Mouse (Mus musculus): ENCODE data around the gene Ptdss2. TPM values are rescaled to one million over a fixed set of nuclear protein-coding genes. Genes with fewer than 3 reads are reported as not detected.
A peak's percentile ranks its signal among the peaks of the same experiment; 100 is the strongest.

The Ptdss2 gene
- polyA plus RNA-seq, 1 experiment, result 84.6 TPM

GRCm38 (mm10) chr7:141146043-141146595 is 23.9 kb downstream of the Ptdss2 start:
- Histone ChIP-seq H3K4me3 (replicated peaks; ENCODE audit: control insufficient read depth, low read depth, low read length) (no peak overlapping the region), H3K4me1 (ENCODE audit: control insufficient read depth, insufficient read depth, low read length) (no peaks in the 10 kb centered on the region; the same call in 1 of the 2 replicates)
- 83% methylated on average over 12 of the region's 12 CpGs for WGBS

DNA sequence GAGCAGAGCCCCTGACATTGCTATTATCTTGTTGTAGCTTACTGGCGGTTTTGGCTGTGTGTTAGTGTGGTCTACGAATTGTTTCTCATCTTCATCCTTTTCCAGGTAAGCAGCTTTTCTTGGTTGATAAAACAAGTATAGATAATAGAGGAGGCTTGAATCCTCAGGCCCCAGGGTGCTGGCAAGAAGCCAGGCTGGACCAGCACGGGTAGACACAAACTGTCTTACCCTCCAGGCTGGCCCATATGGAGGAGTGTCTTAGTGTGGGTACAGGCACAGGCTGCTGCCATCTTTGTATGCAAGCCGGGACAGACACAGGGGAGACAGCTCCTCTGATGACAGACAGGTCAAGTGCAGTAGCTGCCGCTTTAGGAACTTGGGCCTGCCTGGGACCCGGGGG is 24.9 kb downstream of the Ptdss2 start:
- Histone ChIP-seq H3K4me1 (ENCODE audit: control insufficient read depth, insufficient read depth, low read length) (no peaks in the 10 kb centered on the region; the same call in 1 of the 2 replicates), H3K4me3 (replicated peaks; ENCODE audit: control insufficient read depth, low read depth, low read length) (no peak overlapping the region), H3K27ac (ENCODE audit: control insufficient read depth, insufficient read depth, low read depth, low read length, poor library complexity) (no peak overlapping the region)
- TF ChIP-seq POLR2A (IDR thresholded peaks at IDR 0.05; ENCODE audit: borderline replicate concordance, control insufficient read depth, low read depth, low read length) (no peak), CTCF (IDR thresholded peaks at IDR 0.05; ENCODE audit: control insufficient read depth, insufficient read depth, low read length) (no peak)
- 72% methylated on average over 6 of the region's 6 CpGs for WGBS

More at GRCm38 (mm10) chr7:141146043-141146595, 23.9 kb downstream of the Ptdss2 start:
- H3K27ac ChIP-seq (ENCODE audit: control insufficient read depth, insufficient read depth, low read depth, low read length, poor library complexity), result 0 out of 2 replicates have a peak overlapping the region, but pooled peaks have one; percentile 2
- no peak for TF ChIP-seq CTCF (IDR thresholded peaks at IDR 0.05; ENCODE audit: control insufficient read depth, insufficient read depth, low read length)
- TF ChIP-seq POLR2A (IDR thresholded peaks at IDR 0.05; ENCODE audit: borderline replicate concordance, control insufficient read depth, low read depth, low read length), result no peak

DNA sequence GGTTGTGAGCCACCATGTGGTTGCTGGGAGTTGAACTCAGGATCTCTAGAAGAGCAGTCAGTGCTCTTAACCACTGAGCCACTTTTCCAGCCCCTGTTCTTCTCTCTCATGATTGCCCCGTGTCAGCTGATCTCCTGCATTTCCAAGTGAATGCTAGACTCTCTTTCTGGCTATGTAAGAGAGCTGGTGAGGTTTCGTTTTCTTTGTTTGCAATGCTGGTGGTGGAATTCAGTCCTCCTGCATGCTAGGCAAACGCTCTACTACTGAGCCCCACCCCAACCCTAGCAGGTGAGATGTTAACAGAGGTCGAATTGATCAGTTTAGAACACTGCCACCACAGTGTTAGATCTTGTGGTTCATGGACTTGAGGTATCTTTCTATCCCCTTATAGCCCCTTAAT is 26.5 kb downstream of the Ptdss2 start:
- no peak overlapping the region for H3K27ac ChIP-seq (ENCODE audit: control insufficient read depth, insufficient read depth, low read depth, low read length, poor library complexity)

GRCm38 (mm10) chr7:141155362-141155761 is 33.2 kb downstream of the Ptdss2 start:
- no peaks in the 10 kb centered on the region for H3K4me1 ChIP-seq (ENCODE audit: control insufficient read depth, insufficient read depth, low read length)
- TF ChIP-seq POLR2A (IDR thresholded peaks at IDR 0.05; ENCODE audit: borderline replicate concordance, control insufficient read depth, low read depth, low read length) (no peak), CTCF (IDR thresholded peaks at IDR 0.05; ENCODE audit: control insufficient read depth, insufficient read depth, low read length) (no peak)
- WGBS, result 86% methylated on average over 9 of the region's 9 CpGs
- no peak overlapping the region for H3K27ac ChIP-seq (ENCODE audit: control insufficient read depth, insufficient read depth, low read depth, low read length, poor library complexity)
- H3K4me3 ChIP-seq (replicated peaks; ENCODE audit: control insufficient read depth, low read depth, low read length), result no peak overlapping the region

More for the DNA sequence above, 26.5 kb downstream of the Ptdss2 start:
- WGBS, result 84% methylated on average over 4 of the region's 4 CpGs
- Histone ChIP-seq H3K4me3 (replicated peaks; ENCODE audit: control insufficient read depth, low read depth, low read length) (no peak overlapping the region), H3K4me1 (ENCODE audit: control insufficient read depth, insufficient read depth, low read length) (no peaks in the 10 kb centered on the region; the same call in 1 of the 2 replicates)
- TF ChIP-seq POLR2A (IDR thresholded peaks at IDR 0.05; ENCODE audit: borderline replicate concordance, control insufficient read depth, low read depth, low read length) (no peak), CTCF (IDR thresholded peaks at IDR 0.05; ENCODE audit: control insufficient read depth, insufficient read depth, low read length) (no peak)

GRCm38 (mm10) chr7:141164397-141164796 is 42.2 kb downstream of the Ptdss2 start:
- Histone ChIP-seq H3K4me3 (replicated peaks; ENCODE audit: control insufficient read depth, low read depth, low read length) (no peak overlapping the region), H3K27ac (ENCODE audit: control insufficient read depth, insufficient read depth, low read depth, low read length, poor library complexity) (no peak overlapping the region), H3K4me1 (ENCODE audit: control insufficient read depth, insufficient read depth, low read length) (peaks cover 3% of the 10 kb centered on the region; the same call in 1 of the 2 replicates)
- TF ChIP-seq POLR2A (IDR thresholded peaks at IDR 0.05; ENCODE audit: borderline replicate concordance, control insufficient read depth, low read depth, low read length), result no peak
- TF ChIP-seq CTCF (IDR thresholded peaks at IDR 0.05; ENCODE audit: control insufficient read depth, insufficient read depth, low read length), result no peak
- 95% methylated on average over 7 of the region's 7 CpGs for WGBS

DNA sequence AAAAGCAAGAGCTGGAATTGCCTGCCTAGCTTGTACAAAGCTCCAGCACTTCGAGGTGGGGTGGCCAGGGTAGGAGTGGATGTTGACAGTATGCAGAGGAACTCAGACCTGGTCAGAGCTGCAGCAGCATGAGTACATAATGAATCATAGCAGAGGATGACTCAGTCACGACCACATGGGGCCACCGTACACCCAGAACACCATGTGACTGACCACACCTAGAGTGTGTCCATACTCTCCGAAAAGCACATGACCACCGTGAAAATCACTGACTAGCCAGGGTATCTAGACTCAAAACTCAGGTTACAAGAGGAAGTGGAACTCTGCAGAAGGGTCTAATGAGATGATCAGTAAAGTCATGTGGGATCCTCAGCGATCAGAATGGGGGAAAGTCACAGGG is 42.7 kb downstream of the Ptdss2 start:
- 70% methylated on average over 6 of the region's 6 CpGs for WGBS
- Histone ChIP-seq H3K4me1 (ENCODE audit: control insufficient read depth, insufficient read depth, low read length) (peaks cover 3% of the 10 kb centered on the region; the same call in 1 of the 2 replicates), H3K4me3 (replicated peaks; ENCODE audit: control insufficient read depth, low read depth, low read length) (no peak overlapping the region), H3K27ac (ENCODE audit: control insufficient read depth, insufficient read depth, low read depth, low read length, poor library complexity) (no peak overlapping the region)
- no peak for TF ChIP-seq POLR2A (IDR thresholded peaks at IDR 0.05; ENCODE audit: borderline replicate concordance, control insufficient read depth, low read depth, low read length)
- TF ChIP-seq CTCF (IDR thresholded peaks at IDR 0.05; ENCODE audit: control insufficient read depth, insufficient read depth, low read length), result no peak

DNA sequence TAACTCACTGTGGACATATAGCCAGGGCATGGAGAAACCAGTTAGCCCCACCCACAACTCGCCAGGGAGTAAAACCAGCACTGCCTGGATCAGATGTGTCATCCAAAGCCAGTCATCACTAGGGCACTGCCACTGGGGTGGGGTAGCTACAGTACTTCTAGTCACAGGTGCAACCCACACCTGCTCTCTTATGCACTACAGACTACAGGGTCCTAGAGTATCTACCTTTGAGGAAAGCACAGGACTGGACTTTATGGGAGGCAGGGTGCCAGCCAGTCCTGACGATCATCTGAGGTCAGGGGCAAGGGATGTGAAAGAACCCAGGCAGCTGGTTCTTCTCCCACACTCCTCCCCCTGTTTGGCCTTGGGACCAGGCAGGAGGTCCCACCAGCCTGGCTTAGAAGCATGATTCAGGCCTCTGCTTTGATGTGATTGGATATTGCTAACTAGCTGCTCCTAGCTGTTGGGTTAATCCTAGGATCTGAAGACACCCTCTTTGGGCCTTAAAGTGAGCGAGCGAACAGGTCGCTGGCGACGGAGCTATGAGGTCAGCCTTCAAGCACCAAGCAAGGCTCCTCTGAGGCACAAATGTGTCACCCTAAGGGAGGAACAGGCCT is 45.8 kb downstream of the Ptdss2 start:
- H3K4me3 ChIP-seq (replicated peaks; ENCODE audit: control insufficient read depth, low read depth, low read length), result peak overlapping the region; percentile 66
- WGBS, result 5% methylated on average over 7 of the region's 7 CpGs
- TF ChIP-seq CTCF (IDR thresholded peaks at IDR 0.05; ENCODE audit: control insufficient read depth, insufficient read depth, low read length) (no peak), POLR2A (IDR thresholded peaks at IDR 0.05; ENCODE audit: borderline replicate concordance, control insufficient read depth, low read depth, low read length) (no peak)
- peak overlapping the region; percentile 64 for H3K27ac ChIP-seq (ENCODE audit: control insufficient read depth, insufficient read depth, low read depth, low read length, poor library complexity)
- peaks cover 4% of the 10 kb centered on the region; the same call in 1 of the 2 replicates for H3K4me1 ChIP-seq (ENCODE audit: control insufficient read depth, insufficient read depth, low read length)

DNA sequence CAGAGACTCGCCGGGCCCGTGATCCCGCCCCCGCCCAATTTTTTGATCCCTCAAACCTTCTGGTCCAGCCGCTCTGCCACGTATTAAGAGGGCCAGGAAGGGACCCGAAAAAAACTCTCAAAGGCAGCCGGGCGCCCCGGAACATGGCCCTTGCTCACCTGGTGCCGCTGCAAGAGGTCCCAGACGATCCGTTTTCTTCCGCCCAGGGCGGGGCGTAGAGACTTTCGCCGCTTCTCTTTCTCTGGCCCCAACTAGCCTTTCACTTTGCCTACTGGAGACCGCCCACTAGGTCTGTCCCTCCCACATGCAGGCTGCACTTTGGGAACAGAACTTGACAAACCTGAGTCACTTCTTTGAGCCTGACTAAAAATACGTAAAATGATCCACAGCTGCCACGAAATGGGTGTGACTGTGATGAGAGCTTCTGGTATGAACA is 46.4 kb downstream of the Ptdss2 start:
- Histone ChIP-seq H3K4me3 (replicated peaks; ENCODE audit: control insufficient read depth, low read depth, low read length) (peak overlapping the region; percentile 66), H3K4me1 (ENCODE audit: control insufficient read depth, insufficient read depth, low read length) (peaks cover 4% of the 10 kb centered on the region; the same call in 1 of the 2 replicates), H3K27ac (ENCODE audit: control insufficient read depth, insufficient read depth, low read depth, low read length, poor library complexity) (peak overlapping the region; percentile 64)
- 0% methylated on average over 22 of the region's 22 CpGs for WGBS
- peak; percentile 49; the same call in 1 of the 2 replicates for TF ChIP-seq POLR2A (IDR thresholded peaks at IDR 0.05; ENCODE audit: borderline replicate concordance, control insufficient read depth, low read depth, low read length)
- TF ChIP-seq CTCF (IDR thresholded peaks at IDR 0.05; ENCODE audit: control insufficient read depth, insufficient read depth, low read length), result no peak
